Mouse (Mus musculus) ES-E14 (cell line): ENCODE measurements around the gene Bod1l.

Experiments used
- CHD2 ChIP-seq: IDR thresholded peaks from 2 replicates; pipeline ENCODE4 v1.6.1; 2014; ENCODE audit warnings: mild to moderate bottlenecking, low read depth, low read length, inconsistent platforms
- ZC3H11A ChIP-seq: IDR thresholded peaks from 2 replicates; pipeline ENCODE4 v1.6.1; 2012; ENCODE audit warnings: low read depth, mild to moderate bottlenecking, inconsistent platforms, low read length, borderline replicate concordance
- ZNF384 ChIP-seq: IDR thresholded peaks from 2 replicates; pipeline ENCODE4 v1.6.1; 2012; ENCODE audit warnings: low read depth, low read length, inconsistent platforms

DNA sequence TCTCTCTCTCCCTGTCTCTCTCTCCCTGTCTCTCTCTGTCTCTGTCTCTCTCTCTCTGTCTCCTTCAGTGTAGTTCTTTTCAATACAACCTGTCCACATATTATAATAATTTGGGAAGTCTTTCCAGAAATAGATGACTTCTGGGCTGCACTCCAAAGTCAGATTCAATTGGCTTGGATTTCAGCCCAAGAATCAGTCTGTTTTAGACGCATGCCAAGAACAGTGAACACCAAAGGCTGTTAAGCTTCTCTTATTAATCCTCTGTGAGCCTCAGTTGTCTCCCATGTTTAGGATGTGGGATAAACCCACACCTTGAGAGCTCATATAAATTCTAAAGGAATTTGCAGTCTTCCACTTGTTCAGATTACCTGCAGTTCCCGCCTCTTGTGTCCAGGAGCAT, 27.0 kb upstream of the Bod1l start:
- no peak for TF ChIP-seq CHD2
- TF ChIP-seq ZC3H11A, result no peak
- no peak for TF ChIP-seq ZNF384
